Mouse (Mus musculus) embryonic facial prominence, embryonic 14.5 days (tissue): Measurements from ENCODE around the gene Sox10. TPM values are rescaled to one million over a fixed set of nuclear protein-coding genes. Genes with fewer than 3 reads are reported as not detected.
A peak's percentile ranks its signal among the peaks of the same experiment; 100 is the strongest.

Source experiments
- ATAC-seq: fragments of 200-750 bp; cut with Nextera tagmentation; 2 replicates; pipeline ENCODE4 v1.8.0; 2017; ENCODE audit warnings: low read depth, moderate number of reproducible peaks, moderate TSS enrichment
- DNase-seq: peaks from one replicate; pipeline ENCODE4 v3.0.0-alpha.2; 2015; ENCODE audit warnings: low spot score
- H3K27ac ChIP-seq: fragments of 300-500 bp; sonication (generic); replicated peaks from 2 replicates; pipeline ENCODE4 v1.5.1; 2014; ENCODE audit warnings: low read depth, mild to moderate bottlenecking, low read length, moderate library complexity
- H3K27me3 ChIP-seq: fragments of 300-500 bp; sonication (generic); replicated peaks from 2 replicates; pipeline ENCODE4 v1.6.1; 2014; ENCODE audit warnings: low read length; ENCODE audit not compliant: control insufficient read depth, insufficient read depth
- H3K36me3 ChIP-seq: fragments of 300-500 bp; sonication (generic); 2 replicates; pipeline ENCODE4 v1.6.1; 2014; ENCODE audit warnings: low read length, mixed read lengths; ENCODE audit not compliant: control insufficient read depth, insufficient read depth
- H3K4me1 ChIP-seq: fragments of 300-500 bp; sonication (generic); 2 replicates; pipeline ENCODE4 v1.6.1; 2014; ENCODE audit warnings: antibody characterized with exemption, low read length; ENCODE audit not compliant: control insufficient read depth, insufficient read depth
- H3K4me2 ChIP-seq: fragments of 300-500 bp; sonication (generic); 2 replicates; pipeline ENCODE4 v1.6.1; 2014; ENCODE audit warnings: low read depth, mild to moderate bottlenecking, low read length, moderate library complexity, mixed read lengths
- H3K4me3 ChIP-seq: fragments of 300-500 bp; sonication (generic); 2 replicates; pipeline ENCODE4 v1.5.1; 2014; ENCODE audit warnings: low read depth, mild to moderate bottlenecking, low read length
- H3K9ac ChIP-seq: fragments of 300-500 bp; sonication (generic); 2 replicates; pipeline ENCODE4 v1.6.1; 2014; ENCODE audit warnings: low read depth, mild to moderate bottlenecking, low read length, moderate library complexity, mixed read lengths
- H3K9me3 ChIP-seq: fragments of 300-500 bp; sonication (generic); 2 replicates; pipeline ENCODE4 v1.6.1; 2016; ENCODE audit warnings: low read length; ENCODE audit not compliant: control insufficient read depth
- WGBS: fragments of 180-500 bp; shearing (Covaris S2); extraction: QIAGEN DNeasy Blood & Tissue Kit; methylation state at CpG from one replicate; pipeline ENCODE4 v1.1.7; 2014; 5-methylcytosine and 5-hydroxymethylcytosine counted together
- polyA plus RNA-seq: library from polyadenylated mRNA; unstranded; fragments of >200 nt; fragmentation: Nextera tagmentation; extraction: Ambion mirVana; gene quantifications from 2 replicates; pipeline ENCODE4 v1.2.1, GENCODE M21; 2014

The Sox10 gene
- polyA plus RNA-seq, 1 experiment from 2014 or later: 17.7 TPM

DNA sequence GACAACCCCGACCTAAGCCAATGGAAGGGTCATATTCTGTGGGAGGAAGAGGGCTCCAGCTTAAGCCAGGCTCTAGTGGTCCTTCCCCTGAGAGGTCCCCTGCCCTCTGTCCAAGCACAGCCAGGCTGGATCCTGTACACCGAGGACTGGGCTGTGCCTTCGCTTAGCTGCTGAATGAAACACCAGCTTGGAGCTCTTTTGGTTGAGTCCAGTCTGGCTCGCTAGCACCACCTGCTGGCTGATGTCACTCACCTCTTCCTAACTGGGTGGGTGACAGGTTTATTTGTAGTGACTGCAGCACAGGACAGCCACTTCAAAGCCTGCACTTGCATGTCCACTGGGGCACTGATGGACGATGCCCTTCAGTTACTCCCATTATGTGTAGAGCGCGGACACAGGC lies 16.5 kb downstream of the Sox10 start:
- H3K4me1 ChIP-seq: no peaks in the 10 kb centered on the region; the same call in 1 of the 2 replicates
- H3K36me3 ChIP-seq: peaks cover 78% of the 10 kb centered on the region
- no peak overlapping the region for H3K4me3 ChIP-seq
- H3K27me3 ChIP-seq: no peaks in the 10 kb centered on the region
- DNase-seq (peak; percentile 80), ATAC-seq (no peak; the same call in 1 of the 2 replicates)
- no peak overlapping the region for H3K9ac ChIP-seq
- WGBS: 52% methylated on average over 7 of the region's 7 CpGs
- H3K9me3 ChIP-seq: no peaks in the 10 kb centered on the region
- H3K27ac ChIP-seq: no peak overlapping the region
- no peak overlapping the region for H3K4me2 ChIP-seq

DNA sequence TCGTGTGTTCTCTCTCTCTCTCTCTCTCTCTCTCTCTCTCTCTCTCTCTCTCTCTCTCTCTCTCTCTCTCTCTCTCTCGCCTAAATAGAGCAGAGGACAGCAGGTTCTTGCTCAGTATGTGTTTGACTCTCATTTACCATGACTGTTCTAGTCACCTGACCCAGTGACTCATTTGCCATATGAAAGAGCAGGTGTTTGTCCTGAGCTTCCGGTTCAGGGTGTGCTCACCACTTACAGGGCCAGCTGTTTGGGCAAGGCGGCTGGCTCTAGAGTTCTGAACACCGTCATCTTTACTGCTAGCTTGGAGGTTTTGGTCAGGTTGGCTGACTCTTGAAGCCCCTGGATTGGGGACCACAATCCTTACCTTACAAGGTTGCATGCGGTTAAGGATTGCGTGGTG lies 19.5 kb downstream of the Sox10 start:
- no peak overlapping the region for H3K27ac ChIP-seq
- WGBS: 91% methylated on average over 7 of the region's 7 CpGs
- H3K9me3 ChIP-seq: no peaks in the 10 kb centered on the region
- no peak overlapping the region for H3K9ac ChIP-seq
- no peaks in the 10 kb centered on the region for H3K27me3 ChIP-seq
- no peak for DNase-seq
- no peak overlapping the region for H3K4me2 ChIP-seq
- no peak for ATAC-seq
- H3K36me3 ChIP-seq: peaks cover 59% of the 10 kb centered on the region
- peaks cover 6% of the 10 kb centered on the region; the same call in 1 of the 2 replicates for H3K4me1 ChIP-seq
- no peak overlapping the region for H3K4me3 ChIP-seq

- peak overlapping the region; percentile 33; the same call in 1 of the 2 replicates for H3K27ac ChIP-seq
- no peaks in the 10 kb centered on the region for H3K27me3 ChIP-seq
- H3K9me3 ChIP-seq: no peaks in the 10 kb centered on the region
- peaks cover 48% of the 10 kb centered on the region for H3K36me3 ChIP-seq
- H3K4me1 ChIP-seq: peaks cover 8% of the 10 kb centered on the region; the same call in 1 of the 2 replicates
- no peak overlapping the region for H3K4me2 ChIP-seq
- ATAC-seq: no peak
- H3K4me3 ChIP-seq: no peak overlapping the region
- 73% methylated on average over 8 of the region's 8 CpGs for WGBS
- DNase-seq: peak; percentile 56
- H3K9ac ChIP-seq: no peak overlapping the region
Observed at GRCm38 (mm10) chr15:79144021-79144420, 21.0 kb downstream of the Sox10 start.

GRCm38 (mm10) chr15:79143316-79143715 lies 21.7 kb downstream of the Sox10 start:
- Histone ChIP-seq H3K9ac (peak overlapping the region; percentile 25; the same call in 1 of the 2 replicates), H3K27ac (no peak overlapping the region), H3K4me1 (peaks cover 8% of the 10 kb centered on the region; the same call in 1 of the 2 replicates), H3K27me3 (no peaks in the 10 kb centered on the region), H3K36me3 (peaks cover 44% of the 10 kb centered on the region), H3K4me3 (no peak overlapping the region), H3K4me2 (no peak overlapping the region), H3K9me3 (no peaks in the 10 kb centered on the region)
- no peak for DNase-seq
- no peak for ATAC-seq
- WGBS: 83% methylated on average over 12 of the region's 12 CpGs

GRCm38 (mm10) chr15:79141566-79141917 lies 23.5 kb downstream of the Sox10 start:
- Histone ChIP-seq H3K4me1 (peaks cover 8% of the 10 kb centered on the region; the same call in 1 of the 2 replicates), H3K4me2 (peak overlapping the region; percentile 81), H3K27ac (no peak overlapping the region; the same call in 1 of the 2 replicates), H3K9ac (peak overlapping the region; percentile 84), H3K9me3 (no peaks in the 10 kb centered on the region), H3K4me3 (peak overlapping the region; percentile 86), H3K27me3 (no peaks in the 10 kb centered on the region), H3K36me3 (peaks cover 27% of the 10 kb centered on the region)
- ATAC-seq: 0 out of 2 replicates have a peak, but pooled peaks have one; percentile 13
- no peak for DNase-seq
- WGBS: 2% methylated on average over 7 of the region's 7 CpGs

DNA sequence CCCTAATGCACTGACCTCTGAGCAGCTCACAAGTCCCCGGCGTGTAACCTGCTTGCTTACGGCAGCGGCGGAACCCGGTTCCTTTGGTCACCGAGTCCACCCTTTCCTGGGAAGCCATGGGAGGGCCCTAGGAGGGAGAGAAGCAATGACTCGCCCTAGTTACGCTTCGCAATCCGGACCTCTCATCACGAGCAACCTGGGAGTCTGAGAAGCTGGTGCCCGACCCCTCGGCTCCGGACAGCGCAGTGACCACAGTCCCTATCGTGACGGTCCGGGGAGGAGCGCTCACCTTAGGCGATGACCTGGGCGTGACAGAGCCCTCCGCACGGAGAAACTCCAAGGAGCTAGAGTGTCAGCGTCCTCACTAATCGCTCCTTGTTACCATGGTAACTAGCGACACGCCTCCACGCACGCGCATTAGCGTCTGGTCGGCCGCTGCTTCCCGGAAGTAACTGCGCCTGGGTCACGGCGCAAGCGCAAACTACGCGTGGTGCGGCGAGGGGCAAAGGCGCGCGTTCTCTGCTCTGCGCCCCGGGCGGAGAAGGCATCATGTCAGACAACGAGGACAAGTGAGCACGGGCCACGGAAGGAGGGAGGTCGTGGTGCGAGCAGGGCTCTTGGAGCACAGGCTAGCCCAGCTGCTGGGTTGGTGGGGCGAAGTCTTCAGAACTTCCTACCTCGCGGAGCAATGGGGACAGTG lies 24.0 kb downstream of the Sox10 start, which contains the start of the genes Polr2f and 1700088E04Rik:
Polr2f (plus strand) TSS at position 144 of the 700 bp plus-strand sequence.
1700088E04Rik (minus strand) TSS at position 388 of the 700 bp plus-strand sequence.
- DNase-seq: peak; percentile 96
- ATAC-seq: peak; percentile 93
- Histone ChIP-seq H3K36me3 (peaks cover 22% of the 10 kb centered on the region), H3K9ac (peak within 1 kb of the TSS; percentile 84), H3K4me3 (peak within 1 kb of the TSS; percentile 86), H3K4me1 (peaks cover 8% of the 10 kb centered on the region; the same call in 1 of the 2 replicates), H3K27ac (no peak within 1 kb of the TSS; the same call in 1 of the 2 replicates), H3K27me3 (no peaks in the 10 kb centered on the region), H3K4me2 (peak within 1 kb of the TSS; percentile 81), H3K9me3 (no peaks in the 10 kb centered on the region)
- under 1% methylated on average over 56 of the region's 57 CpGs for WGBS

- Histone ChIP-seq H3K27me3 (no peaks in the 10 kb centered on the region), H3K9ac (no peak overlapping the region), H3K27ac (no peak overlapping the region), H3K4me3 (no peak overlapping the region), H3K36me3 (peaks cover 10% of the 10 kb centered on the region), H3K9me3 (no peaks in the 10 kb centered on the region), H3K4me1 (peaks cover 8% of the 10 kb centered on the region; the same call in 1 of the 2 replicates), H3K4me2 (no peak overlapping the region)
- WGBS: 65% methylated on average over 10 of the region's 10 CpGs
- no peak for DNase-seq
- ATAC-seq: no peak
Observed at GRCm38 (mm10) chr15:79139640-79140039, 25.4 kb downstream of the Sox10 start.

DNA sequence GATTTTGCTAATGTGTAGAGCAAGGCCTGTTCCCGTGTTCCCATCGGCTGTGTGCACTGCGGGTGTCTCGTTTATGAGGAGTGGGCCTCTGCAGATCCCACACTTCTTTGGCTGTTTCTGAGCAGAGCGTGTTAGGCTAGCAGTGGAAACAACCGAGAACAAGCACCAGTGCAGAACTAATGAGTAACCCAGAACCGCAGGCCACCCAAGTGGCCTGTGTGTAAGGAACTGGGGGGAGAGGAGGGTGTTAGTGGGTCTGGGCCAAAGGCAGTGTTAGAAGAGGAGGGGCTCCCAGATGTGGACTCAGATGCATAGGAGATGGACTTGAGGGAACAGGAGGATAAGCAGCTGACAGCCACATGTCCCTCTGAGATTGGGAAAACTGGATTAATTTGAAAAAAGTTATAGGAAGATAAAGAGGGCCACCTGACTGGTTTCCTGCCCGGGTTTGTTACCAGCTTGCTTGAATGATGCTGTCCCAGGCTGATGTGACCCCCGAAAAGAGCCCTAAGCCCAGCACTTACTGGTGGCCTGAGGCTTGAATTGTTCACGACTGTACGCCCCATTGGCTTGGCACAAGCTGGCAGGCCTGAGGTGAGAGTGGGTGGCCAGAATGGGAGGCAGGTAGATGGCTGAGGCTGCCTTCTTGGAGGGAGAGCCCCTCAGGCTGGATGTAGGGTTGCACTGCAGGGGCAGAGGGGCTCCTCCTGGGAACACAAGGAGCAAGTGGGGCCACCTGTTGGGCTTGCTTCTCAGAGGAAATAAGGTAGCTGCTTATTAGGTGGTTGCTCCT lies 29.1 kb downstream of the Sox10 start:
- H3K27me3 ChIP-seq: no peaks in the 10 kb centered on the region
- H3K4me2 ChIP-seq: no peak overlapping the region
- no peak overlapping the region for H3K27ac ChIP-seq
- no peak overlapping the region for H3K9ac ChIP-seq
- H3K4me1 ChIP-seq: 0 out of 2 replicates have a peak, but pooled peaks cover 3% of the 10 kb centered on the region
- ATAC-seq (0 out of 2 replicates have a peak, but pooled peaks have one; percentile 38), DNase-seq (peak; percentile 42)
- peaks cover 37% of the 10 kb centered on the region for H3K36me3 ChIP-seq
- no peak overlapping the region for H3K4me3 ChIP-seq
- WGBS: 56% methylated on average over 11 of the region's 11 CpGs
- H3K9me3 ChIP-seq: no peaks in the 10 kb centered on the region
